Mouse (Mus musculus) telencephalon, adult 2 months (tissue): ENCODE measurements around the gene Cd300lf.

Source experiments
- DNase-seq: peaks from one replicate; pipeline ENCODE4 v3.0.0-alpha.2; 2011; ENCODE audit warnings: low read depth, low spot score

Gene Cd300lf

DNA sequence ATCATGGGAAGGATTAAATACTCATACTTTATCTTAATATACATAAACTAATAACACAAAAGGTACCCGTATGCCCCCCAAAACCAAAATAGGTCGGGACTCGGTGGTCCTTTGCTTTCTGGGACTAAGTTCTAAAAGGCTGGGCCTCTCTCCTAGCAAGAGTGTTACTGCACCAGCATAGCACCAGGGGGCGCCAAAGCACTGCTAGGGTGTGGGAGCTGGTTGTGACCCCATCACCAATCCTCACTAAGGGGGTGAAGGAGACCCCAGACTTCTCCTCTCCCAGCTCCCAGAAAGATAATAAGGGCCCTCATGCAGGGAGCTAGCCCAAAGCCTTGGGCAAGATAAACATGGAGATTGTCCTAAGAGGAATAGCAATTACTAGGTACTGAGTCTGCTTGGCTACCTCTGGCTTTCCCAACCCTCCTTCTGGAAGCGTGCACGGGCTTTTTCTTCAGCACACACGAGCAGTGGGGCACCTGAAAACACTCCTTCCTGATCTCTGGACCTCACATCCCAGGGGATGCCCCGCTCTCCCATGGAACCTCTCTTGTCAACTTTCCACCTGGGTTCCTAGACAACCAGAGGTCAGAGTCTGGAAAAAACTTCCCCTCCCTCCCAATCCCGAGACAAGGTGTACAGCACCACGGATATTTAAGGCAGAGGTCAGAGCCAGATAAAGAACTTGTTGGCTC, 27.2 kb upstream of the Cd300lf start:
- DNase-seq: no peak

DNA sequence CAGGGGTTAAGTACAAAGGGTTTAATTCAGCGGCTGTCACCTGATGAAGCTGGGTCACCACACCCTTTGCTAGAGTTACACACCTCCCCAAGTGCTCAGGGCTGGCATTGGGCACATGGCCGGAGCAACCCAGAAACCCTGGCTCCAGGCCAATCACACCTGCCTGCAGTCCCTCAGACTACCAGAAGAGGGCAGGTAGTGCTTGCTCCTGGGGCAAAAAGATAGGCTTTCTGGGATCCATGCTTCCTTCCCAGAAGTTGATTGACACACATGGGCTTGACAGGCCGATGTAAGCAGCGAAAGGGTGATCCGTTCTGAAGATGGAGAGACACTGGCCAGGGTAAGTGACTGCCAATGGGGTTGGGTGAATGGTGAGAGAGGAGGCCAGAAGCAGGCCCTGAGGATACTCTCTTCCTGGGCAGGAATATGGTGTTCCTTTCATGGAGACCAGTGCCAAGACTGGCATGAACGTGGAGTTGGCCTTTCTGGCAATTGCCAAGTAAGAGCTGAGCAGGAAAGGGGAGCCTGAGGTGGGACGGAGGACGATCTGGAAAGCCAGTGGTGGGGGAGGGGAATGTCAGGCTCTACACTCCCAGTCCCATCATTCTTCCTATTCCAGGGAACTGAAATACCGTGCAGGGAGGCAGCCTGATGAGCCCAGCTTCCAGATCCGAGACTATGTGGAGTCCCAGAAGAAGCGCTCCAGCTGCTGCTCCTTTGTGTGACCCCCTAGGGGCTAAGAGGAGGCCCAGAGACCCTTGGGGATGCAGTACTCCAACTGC, 26.4 kb upstream of the Cd300lf start:
- DNase-seq: no peak

DNA sequence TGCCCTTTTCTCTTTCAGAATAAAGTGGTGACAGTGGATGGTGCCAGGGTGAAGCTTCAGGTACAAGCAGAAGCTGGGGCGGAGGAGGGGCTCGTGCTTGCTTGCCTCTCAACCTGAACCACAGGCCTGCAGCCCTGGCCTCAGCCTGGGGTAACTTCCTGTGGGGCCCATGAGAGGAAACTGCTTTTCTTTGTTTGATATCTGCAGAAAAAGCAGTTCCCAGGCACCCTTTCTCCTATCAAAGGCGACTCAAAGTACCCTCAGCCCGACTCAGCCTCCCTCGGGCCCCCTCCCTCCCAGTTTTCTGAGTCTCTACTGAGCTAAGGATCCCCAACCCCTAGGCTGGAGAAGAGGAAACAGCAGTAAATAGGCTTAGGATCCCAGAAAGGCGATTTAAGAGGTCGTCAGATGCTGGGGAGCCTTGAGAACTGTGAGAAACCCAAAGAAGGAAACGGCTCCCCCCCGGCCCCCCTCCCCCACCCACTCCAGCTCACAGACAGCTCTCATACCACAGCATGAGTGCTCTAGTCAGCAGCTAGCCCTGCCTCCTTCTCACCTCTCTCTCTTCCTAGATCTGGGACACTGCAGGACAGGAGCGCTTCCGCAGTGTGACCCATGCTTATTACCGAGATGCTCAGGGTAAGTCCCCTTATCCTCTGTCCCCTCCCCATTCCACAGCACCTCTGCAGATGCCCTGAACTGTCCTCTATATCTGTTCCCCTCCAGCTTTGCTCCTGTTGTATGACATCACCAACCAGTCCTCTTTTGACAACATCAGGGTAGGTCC, 24.3 kb upstream of the Cd300lf start:
- DNase-seq: no peak

DNA sequence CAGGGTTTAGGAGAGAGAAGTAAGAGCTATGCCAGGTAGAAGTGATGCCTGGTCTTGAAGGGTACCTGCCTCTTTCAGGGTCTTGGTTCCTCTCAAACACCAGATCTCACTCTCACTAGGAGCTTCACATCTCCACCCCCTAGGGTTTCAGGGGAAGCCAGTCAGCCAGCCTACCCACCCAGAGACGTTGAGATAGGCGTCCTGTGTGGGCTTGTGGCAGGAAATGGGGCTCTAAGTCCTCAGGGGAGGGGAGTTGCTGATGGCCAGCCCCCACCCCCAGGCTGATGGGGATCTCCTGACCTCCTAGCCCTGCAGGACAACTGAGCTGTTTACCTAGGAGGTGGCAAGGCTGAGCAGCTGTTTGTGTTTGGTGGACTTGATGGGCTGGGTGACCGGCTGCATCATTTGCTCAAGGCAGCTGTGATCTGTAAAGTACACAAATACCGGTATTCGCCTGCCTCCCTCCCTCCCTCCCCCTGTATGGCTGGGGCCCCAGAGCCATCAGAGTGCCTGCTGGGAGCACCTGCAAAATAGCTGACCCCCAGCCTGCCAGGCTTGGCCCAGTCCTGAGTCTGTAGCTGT, 21.4 kb upstream of the Cd300lf start:
- DNase-seq: no peak

DNA sequence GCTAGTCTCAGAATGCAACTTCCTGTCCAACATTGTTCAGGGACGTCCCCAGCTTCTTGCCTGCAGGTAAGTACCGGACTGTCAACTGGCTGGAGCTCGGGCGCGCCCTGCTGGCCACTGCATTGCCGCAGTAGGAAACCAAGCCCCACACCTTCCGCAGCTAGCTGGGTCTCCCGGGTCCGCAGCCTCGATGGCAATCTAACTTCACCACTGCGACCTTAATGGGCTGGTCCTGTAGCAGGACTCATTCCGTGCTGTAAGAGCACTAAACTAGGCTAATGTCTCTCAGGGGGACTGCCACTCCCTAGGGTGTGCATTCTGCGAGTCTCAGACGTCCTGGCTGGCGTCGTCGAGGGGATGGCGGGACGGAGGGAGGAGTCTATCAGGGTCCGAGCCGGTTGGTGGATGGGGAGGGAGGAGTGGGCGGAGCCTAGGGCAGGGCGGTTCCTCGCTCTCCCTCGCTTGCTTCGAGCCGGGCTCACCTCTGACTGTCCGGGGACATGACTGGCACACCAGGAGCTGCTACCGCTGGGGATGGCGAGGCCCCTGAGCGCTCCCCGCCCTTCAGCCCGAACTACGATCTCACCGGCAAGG, 20.0 kb upstream of the Cd300lf start:
- DNase-seq: no peak

GRCm38 (mm10) chr11:115153088-115153487, 19.3 kb upstream of the Cd300lf start:
- DNase-seq: no peak

DNA sequence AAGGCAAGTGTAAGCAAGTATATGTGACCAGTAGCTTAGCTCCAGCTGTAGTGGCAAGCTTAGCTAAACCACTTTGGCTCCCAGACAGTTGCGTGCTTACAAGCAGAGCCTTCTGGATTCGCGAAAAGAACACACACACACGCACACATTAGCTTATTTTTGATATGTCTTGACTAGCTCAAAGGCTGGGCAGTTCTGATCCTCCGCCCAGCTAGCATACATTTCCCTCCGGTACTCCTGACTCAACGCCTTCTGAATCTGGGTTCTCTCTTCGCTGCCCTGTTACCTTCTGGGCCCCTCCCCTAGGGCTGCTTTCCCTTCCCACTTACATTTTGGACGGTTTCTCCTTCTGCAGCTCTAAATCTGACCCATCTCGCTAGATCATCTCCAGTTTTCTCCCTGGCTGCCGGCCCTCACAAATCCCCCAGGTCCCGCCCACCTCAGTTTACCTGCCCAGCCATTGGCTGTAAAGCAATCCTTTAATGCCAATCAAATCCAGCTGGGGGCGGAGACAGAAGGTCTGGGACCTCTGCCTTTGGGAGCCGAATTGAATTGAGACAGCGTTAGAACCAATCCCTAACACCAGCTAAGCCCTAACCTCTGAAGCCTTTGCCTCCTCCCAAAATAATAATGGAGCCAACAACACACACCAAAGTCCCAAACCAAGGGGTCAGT, 18.1 kb upstream of the Cd300lf start:
- no peak for DNase-seq

- no peak for DNase-seq
These were observed 17.0 kb upstream of the Cd300lf start for GRCm38 (mm10) chr11:115150741-115151254.

- no peak for DNase-seq
These were observed 14.0 kb upstream of the Cd300lf start for GRCm38 (mm10) chr11:115147813-115148212.

GRCm38 (mm10) chr11:115141970-115142369, 8.2 kb upstream of the Cd300lf start:
- DNase-seq: no peak

GRCm38 (mm10) chr11:115138597-115139262, 4.9 kb upstream of the Cd300lf start:
- DNase-seq: no peak

DNA sequence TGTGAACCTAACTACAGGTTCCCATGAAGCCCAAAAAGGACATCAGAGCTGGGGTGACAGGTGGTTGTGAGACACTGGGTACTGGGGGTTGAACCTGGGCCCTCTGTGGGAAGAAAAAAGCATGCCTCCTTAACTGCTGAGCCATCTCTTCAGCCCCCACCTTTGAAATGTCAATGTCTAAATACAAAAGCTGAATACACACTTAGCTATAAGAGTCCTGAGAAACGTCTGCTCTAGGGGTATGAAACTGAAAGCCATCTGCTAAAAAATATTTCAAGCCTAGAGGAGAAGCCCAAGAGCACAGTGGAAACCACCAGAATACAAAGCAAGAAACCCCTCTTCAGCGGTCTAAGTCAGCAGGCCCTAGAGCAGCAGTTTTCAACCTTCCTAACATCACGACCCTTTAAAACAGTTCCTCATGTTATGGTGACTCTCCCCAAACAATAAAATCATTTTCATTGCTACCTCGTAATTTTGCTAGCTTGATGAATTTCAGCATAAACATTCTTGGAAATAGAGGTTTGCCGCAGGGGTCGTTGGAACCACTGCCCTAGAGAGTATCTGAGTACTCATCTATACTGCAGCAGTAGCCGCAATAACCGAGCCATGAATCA, 1.9 kb downstream of the Cd300lf start:
- DNase-seq: no peak

- DNase-seq: no peak
These were observed 4.2 kb downstream of the Cd300lf start for GRCm38 (mm10) chr11:115129508-115130126.

GRCm38 (mm10) chr11:115128483-115128882, 5.3 kb downstream of the Cd300lf start:
- DNase-seq: no peak

DNA sequence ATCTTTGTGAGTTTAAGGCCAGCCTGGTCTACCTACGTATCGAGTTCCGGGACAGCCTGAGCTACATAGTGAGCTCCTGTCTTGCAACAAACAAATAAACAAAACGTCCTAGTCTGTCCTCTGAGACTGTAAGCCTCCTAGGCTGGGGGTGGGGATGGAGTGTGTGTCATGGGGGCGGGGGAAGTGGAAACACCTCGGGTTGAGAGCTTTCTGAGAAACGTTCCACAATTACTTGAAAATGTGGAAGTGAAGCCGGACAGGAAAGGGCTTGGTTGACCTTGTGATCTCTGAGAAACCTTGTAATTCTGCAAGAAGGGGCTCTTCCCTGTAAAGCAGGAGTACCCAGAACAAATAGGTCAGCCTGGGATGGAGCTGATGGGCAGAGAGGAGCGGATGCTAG, 14.4 kb downstream of the Cd300lf start:
- no peak for DNase-seq

- DNase-seq: no peak
These were observed 21.6 kb downstream of the Cd300lf start for GRCm38 (mm10) chr11:115112196-115112595.

GRCm38 (mm10) chr11:115110271-115110670, 23.5 kb downstream of the Cd300lf start:
- no peak for DNase-seq

- no peak for DNase-seq
These were observed 25.6 kb downstream of the Cd300lf start for GRCm38 (mm10) chr11:115108176-115108575.

- no peak for DNase-seq
These were observed 26.3 kb downstream of the Cd300lf start for GRCm38 (mm10) chr11:115107403-115107916.
